Mouse (Mus musculus) spleen, adult 2 months (tissue): ENCODE measurements at regions not wholly inside any gene's neighbourhood (a gene's known extent, or its start where the extent isn't known, plus 50 kb on each side); places are given as distances from the start of the nearest gene placed in this dataset.

ENCODE experiments used
- CTCF ChIP-seq: fragments of 200-500 bp; IDR thresholded peaks from 2 replicates; pipeline ENCODE4 v1.5.1; 2011; ENCODE audit warnings: mild to moderate bottlenecking, inconsistent platforms; ENCODE audit not compliant: insufficient read depth, insufficient read length, insufficient replicate concordance; ENCODE audit errors: extremely low read depth
- POLR2A ChIP-seq: fragments of 200-500 bp; IDR thresholded peaks from 2 replicates; pipeline ENCODE4 v1.6.1; 2011; ENCODE audit warnings: low read depth, low read length, inconsistent platforms

DNA sequence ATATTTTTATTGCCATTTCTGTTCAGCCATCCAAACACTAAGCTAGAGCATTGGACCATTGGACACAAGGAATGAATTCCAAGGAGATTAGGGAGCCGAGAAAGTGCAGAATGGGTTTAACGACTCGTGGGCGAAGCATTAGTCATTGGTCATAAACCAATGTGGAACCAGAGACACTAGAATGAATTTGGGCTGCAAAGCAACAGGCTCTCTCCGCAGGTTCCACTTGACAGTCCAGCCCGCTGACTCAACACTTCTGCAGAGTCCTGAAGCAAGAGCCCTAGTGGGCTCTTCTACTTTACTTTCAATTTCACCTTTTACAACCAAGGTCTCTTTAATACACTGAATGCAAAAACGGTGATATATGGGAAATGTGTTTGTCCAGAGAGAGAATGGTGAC lies 388.0 kb downstream of the Atp23 start:
- TF ChIP-seq CTCF (no peak), POLR2A (no peak)
